Mouse (Mus musculus): Measurements from ENCODE around the gene Elovl6.
A peak's percentile ranks its signal among the peaks of the same experiment; 100 is the strongest.

Gene Elovl6

DNA sequence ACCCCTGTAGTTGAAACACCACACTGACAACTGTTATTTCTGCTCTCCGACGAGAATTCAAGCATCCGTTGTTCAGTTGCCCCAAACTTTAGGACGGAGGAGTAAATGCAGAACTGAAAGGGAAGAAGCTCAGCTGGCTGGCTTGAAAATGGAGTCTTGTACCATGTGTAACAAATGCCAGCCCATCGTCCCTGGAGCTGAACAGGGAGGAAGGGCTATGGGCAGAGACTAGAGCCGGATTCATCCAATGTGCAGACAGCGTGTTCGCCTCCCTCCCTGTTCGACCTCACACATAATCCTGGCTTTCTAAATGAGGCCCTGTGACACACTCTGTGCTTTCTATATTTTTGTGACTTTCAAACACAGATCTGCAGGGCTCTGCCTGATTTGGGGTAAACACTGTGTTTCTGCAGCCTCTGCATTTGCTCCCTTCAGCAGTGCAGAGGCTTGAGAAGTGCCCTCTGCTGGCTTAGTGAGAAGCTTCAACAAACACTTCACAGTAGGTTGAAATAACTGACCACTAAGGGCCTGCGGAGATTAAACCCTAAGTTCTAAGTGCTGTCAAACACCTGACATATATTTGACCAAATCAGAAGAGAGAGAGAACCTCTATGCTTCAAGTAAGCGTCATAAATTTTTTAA is 102.2 kb downstream of the Elovl6 start:
- peak; percentile 63; the same call in 1 of the 2 replicates for ATAC-seq (ENCODE audit: insufficient number of reproducible peaks, low FRiP score, low TSS enrichment)

DNA sequence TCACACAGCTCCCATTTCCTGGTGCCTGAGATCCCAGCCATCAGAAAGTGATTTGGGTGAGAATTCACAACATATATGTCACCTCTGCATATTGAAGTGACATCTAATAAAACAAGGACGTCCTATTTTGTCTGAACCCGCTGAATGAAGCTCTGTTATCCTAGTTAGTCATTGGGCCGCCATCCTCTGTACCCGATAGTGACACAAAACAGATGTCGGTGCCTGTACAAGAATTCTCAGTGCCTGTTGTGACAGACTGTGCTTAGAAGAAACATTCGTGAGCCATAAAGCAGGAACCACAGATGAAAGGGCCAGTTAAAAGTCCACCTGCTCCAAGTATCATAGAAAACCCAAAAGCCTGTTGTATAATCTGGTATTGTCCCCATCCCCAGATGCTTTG is 105.3 kb downstream of the Elovl6 start:
- no peak for ATAC-seq (ENCODE audit: insufficient number of reproducible peaks, low FRiP score, low TSS enrichment)

DNA sequence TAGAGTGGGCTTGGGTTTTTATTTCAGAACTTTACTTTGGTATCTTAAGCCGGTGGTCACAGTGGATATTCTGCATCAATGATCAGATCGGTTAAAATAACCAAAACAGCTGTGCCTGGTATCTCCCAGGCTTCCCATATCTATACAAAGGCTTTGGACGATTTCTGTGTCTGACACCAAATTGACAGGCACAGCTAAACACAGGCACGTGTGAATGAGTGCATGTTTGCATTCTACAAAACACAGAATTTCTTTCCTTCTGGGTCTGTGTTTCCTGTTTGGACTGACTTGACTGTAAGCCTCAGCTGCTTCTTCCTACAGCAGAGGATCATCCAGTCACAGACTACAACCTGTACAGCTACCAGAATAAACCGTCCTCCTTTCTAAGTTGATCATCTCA is 107.5 kb downstream of the Elovl6 start:
- no peak for ATAC-seq (ENCODE audit: insufficient number of reproducible peaks, low FRiP score, low TSS enrichment)

DNA sequence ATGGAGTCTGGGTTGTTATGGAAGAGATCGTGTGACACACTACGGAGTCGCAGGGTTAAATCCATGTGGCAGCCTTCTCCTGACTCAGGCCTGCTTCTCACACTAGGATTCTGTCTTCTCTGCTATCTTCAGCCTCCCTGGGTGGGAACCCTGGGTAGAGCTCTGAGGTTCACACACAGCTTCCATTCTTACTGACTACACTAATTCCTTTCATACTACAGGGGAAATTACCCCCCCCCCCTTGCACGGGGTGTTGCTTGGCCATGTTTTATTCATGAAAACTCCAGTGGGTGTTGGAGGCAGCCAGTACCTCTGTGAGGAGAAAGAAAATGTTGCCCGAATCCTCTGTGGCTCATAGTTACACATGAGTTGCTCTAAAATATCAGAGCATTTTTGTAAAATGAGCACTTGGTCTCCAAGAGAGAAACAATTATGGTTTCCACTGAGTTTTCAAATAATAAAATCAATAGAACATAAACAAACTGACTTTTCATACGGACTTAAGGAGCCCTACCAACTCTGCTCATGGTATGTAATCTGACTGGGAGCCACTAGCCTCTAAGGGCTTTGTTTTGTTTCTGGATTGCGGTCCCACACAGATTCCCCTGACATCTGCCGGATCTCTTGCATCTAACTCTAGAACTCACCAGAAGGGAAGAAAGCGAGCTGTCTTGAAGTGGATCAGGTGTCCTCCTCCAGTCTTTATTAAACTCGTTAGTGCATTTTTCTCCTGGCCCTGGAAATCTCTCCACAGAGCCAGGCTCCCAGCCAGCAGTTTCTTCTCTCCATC is 108.3 kb downstream of the Elovl6 start:
- no peak for ATAC-seq (ENCODE audit: insufficient number of reproducible peaks, low FRiP score, low TSS enrichment)

DNA sequence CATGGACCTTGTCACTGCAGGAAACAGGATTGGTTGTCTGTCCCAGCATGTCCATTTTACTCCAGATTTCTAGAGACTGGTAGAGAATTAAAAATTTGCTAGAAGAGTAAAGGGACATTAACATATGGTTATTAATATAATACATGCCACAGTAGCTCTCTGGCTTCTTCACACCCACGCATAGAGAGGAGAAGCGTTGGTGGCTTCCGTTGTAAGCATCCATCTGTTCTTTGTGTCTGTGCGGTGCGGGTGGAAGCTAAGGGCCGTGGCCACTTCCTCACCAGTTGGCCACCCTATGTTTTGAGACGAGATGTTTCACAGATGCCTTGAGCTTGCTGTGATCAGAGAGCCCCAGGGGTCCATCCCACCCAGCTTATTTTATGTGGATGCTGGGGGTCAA is 109.5 kb downstream of the Elovl6 start:
- ATAC-seq (ENCODE audit: insufficient number of reproducible peaks, low FRiP score, low TSS enrichment): peak; percentile 63

DNA sequence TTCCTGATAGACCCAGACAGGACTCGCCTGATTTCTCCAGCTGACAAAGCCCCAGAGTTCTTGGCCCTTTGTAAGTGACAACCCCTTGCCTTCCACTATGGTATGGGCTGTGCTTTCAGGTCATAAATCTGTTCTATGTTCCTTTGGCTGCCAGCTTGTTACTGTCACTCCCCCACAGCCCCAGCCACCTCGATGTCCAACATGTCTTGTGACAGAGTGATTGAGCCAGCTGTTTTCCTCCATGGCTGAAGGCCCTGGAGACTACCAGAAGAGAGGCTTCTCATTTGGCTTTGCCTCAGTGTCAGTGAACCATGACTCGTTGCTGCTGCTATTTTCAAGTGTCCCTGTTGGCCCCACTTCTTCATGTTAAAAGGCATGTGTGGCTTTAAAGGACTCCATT is 113.3 kb downstream of the Elovl6 start:
- no peak for ATAC-seq (ENCODE audit: insufficient number of reproducible peaks, low FRiP score, low TSS enrichment)

DNA sequence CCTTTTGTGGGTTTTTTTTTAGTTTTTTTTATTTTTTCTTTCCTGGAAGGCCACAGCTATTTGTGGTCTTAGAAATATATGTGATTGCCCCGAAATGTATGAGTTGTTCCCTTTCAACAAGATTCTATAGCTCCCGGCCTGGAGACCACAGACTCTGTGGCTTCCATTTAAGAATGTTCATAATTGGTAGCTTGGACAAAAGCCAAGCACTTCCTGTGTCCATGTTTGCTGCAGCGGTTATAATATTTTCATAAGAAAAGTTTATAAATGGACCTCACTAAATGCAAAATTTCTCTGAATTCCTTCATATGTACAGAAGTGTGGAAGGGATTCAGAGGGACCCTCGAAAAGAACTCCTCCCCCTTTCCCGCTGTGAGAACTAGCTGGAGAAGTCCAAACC is 114.6 kb downstream of the Elovl6 start:
- no peak for ATAC-seq (ENCODE audit: insufficient number of reproducible peaks, low FRiP score, low TSS enrichment)

DNA sequence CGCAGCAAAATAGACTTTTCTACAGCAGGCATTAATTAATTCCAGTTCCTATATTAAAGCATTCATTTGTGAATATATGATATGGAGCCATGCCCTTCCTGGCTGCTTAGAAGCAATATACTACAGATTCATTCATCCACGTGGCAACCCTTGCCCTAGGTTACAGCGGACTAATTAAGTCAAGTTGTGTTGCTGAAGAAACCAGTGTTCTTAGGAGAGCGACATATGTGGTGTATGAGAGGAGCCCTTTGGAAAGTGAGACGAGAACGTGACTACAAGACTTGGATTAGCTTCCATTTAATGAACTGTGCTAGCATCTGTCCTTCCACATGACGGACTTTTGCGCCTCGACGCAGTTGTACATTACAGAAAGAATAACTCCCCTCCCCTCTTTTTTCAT is 115.2 kb downstream of the Elovl6 start:
- no peak for ATAC-seq (ENCODE audit: insufficient number of reproducible peaks, low FRiP score, low TSS enrichment)

DNA sequence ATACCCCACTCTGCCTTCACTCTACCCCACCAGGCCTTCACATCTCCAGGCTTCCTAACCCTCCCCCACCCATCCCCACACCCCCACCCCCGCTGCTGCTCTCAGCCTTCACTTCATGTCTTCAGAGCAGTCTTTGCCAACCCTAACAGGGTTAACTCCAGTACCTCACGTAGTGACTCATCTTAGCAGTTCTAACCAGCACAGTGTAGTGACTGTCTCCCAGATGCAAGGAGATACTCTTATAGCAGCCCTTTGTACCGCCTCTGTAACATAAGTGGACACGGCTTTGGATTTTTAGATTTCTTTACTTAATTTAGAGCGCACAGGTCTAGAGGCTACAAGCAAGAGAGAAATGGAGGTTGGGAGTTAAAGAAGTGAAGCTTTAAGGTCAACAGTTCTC is 116.4 kb downstream of the Elovl6 start:
- no peak for ATAC-seq (ENCODE audit: insufficient number of reproducible peaks, low FRiP score, low TSS enrichment)

DNA sequence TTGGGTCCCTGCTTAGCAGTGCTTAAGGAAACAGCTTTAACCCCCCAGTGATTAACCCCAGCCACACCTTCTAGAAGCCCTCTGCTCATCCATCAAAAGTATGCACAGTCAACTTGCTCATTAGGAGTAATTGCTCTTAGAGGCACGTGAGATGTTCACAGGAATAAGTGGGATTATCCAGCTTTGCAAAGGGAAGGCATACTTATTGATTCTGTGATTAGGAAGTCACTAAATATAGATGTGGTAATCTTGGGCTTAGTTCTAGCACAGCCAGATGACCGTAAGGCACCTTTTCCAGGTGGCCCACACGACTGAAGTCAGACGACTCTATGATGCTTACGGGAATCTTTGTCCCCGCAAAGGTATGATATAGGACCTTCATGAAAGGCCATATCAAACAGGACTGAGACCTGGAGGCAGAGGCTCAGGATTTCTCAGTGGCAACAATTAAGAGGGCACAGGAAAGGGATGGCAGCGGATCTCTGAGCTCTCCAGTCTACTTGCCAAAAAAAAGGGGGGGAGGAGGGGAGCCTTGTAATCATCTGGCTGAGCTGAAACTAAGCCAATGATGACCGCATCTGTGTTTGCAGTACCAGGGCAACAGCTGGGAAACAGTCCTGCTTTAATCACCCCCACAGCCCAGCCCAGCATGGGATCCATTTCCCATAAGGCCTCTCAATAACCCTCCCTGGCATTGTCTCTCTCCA is 117.6 kb downstream of the Elovl6 start:
- no peak for ATAC-seq (ENCODE audit: insufficient number of reproducible peaks, low FRiP score, low TSS enrichment)

DNA sequence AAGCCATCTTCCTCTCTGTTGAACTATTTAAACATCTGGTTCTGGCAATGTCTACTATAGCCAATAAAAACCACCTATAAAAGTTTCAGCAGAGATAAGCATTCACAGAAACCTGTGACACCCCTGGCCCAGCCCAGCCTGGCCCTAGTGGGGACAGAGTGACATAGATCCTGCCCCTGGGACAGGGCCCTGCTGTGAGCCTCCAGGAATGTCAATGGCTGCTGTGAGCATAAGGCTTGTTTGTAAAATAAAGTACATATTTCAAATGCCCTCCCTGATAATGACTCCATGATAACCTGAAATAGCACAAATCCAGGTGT is 118.1 kb downstream of the Elovl6 start:
- no peak for ATAC-seq (ENCODE audit: insufficient number of reproducible peaks, low FRiP score, low TSS enrichment)

DNA sequence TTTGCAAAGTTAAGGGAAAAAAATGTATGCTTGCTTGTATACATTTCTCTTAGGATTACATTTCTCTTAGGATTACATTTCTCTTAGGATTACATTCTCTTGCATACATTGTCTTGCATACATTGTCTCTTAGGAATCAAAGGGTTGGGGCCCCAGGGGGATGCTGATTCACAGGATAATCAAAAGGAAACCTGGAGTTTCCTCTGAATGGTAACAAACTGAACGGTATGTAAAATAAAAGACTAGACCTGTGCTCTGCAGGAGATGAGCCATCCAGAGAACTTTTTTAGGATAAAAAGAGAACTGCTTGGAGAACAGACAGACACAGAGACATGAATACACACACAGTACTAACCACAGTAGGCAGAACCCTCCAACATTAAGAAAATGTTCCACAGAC is 118.8 kb downstream of the Elovl6 start:
- no peak for ATAC-seq (ENCODE audit: insufficient number of reproducible peaks, low FRiP score, low TSS enrichment)

DNA sequence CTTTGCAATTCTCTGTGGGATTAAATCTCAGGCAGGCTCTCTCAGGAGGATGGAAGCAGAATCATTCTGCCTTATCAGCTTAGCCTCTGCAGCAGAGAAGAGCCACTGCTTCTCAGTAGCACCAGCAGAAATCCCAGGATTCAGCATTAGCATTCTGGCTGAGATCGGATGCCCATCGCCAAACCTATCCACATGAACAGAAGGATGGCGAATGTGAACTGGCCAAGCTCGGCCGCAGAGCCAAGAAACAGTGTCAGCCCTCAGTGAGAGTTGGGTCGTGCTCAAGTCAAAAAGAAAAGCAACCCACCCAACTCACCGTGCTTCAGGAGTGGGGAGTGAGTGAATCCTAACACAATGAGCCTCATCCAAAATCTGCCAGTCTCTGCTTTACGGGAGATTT is 119.6 kb downstream of the Elovl6 start:
- peak; percentile 86 for ATAC-seq (ENCODE audit: insufficient number of reproducible peaks, low FRiP score, low TSS enrichment)

DNA sequence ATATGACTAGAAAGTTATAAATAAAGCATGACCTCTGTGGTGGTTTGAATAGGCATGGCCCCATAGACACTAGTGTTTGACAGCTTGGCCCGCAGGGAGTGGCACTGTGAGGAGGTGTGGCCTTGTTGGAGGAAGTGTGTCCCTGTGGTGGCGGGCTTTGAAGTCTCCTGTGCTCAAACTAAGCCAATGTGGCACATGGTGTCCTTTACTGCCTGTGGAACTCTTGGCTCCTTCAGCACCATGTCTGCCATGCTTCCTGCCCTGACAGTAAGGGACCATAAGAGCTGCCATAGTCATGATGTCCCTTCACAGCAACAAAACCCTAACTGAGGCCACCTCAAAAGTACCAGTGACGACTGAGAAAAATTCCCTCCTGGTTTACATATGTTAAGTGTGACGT is 120.3 kb downstream of the Elovl6 start:
- ATAC-seq (ENCODE audit: insufficient number of reproducible peaks, low FRiP score, low TSS enrichment): no peak

DNA sequence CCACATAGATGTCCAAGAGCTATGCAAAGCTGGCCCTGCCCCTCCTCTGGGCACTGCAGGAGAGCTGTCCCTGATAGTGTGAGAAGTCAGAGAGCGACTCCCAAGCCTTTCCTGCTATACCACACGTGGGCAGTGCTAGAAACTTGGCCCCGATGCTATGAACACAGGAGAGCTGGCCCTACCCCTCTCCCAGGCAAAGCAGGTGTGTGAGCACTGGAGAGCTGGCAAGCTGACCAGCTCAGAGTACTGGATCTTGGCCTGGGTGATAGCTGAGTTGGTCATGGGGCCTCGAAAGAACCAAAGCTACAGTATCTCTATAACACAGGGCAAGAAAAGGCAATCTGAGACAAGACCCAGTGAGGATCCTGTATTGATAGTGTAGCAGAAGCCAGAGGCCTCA is 124.4 kb downstream of the Elovl6 start:
- peak; percentile 82 for ATAC-seq (ENCODE audit: insufficient number of reproducible peaks, low FRiP score, low TSS enrichment)

DNA sequence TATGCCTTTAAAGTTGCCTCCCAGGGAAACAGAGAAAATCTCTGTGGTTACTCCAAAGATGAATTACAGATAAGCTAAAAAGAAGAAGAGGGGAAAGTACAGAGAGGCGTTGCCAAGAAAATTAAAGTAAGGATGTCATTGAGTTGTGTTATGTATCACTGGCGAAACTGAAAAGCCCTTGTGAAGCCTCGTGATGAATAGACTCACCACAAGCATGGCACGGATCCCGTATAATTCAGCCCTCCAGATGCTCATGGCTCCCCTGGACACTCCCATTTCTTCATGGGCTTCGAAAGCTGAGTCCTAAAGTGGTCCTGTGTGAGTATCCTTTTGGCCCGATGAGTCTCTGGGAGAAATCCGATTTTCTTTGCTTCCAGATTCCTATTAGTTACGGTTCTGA is 125.1 kb downstream of the Elovl6 start:
- no peak for ATAC-seq (ENCODE audit: insufficient number of reproducible peaks, low FRiP score, low TSS enrichment)

DNA sequence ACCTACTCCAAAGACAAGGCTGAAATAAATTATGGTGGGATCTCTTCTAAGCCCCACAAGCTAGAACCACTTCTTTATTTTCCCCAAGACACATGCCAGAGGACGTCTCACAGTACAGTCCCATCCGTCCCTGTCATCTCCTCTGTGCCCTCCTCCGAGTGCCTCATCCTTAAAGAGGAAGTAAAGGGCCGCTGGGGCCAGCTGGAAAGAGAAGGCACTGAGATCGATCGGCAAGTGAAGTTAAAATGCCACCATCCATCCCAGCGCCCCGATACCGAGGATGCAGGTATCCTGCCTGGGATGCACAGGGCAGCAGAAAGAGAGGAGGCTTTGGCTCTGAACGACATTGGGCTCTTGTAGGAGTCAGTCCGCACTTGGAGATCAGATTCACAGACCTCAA is 125.6 kb downstream of the Elovl6 start:
- ATAC-seq (ENCODE audit: insufficient number of reproducible peaks, low FRiP score, low TSS enrichment): no peak

DNA sequence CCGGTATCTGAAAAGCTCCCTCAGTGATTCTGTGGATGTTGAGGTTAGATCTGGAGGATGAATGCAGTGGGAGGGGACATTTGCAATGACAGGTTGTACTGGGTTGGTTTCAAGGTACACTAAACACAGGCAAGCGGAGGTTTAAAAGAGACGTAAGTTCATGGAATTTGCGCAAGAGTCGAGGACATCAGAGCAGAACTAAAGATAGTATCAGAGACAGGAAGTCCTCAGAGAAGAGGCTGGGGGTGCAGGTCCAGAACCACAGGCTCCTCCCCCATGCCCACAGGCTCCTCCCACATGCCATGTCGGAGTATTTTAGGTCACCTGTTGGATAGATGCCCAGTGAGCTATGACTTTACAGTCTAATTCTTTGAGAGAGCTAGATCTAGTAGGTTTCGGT is 126.6 kb downstream of the Elovl6 start:
- no peak for ATAC-seq (ENCODE audit: insufficient number of reproducible peaks, low FRiP score, low TSS enrichment)

DNA sequence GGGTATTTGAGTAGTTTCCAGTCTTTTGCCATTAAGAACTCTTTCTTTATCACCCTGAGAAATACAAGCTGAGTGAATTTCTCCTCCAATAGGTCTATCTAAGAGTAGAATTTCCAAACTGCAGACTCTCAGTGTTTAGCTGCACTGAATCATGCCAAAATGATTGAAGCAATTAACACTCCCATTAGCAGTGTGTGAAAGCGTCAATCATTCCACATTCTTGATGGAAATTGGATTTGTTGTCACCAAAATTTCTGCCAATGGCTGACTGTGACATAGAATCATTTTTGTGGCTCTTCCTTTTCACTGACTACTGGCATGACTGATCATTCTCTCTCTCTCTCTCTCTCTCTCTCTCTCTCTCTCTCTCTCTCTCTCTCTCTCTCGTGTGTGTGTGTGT is 131.8 kb downstream of the Elovl6 start:
- ATAC-seq (ENCODE audit: insufficient number of reproducible peaks, low FRiP score, low TSS enrichment): no peak

DNA sequence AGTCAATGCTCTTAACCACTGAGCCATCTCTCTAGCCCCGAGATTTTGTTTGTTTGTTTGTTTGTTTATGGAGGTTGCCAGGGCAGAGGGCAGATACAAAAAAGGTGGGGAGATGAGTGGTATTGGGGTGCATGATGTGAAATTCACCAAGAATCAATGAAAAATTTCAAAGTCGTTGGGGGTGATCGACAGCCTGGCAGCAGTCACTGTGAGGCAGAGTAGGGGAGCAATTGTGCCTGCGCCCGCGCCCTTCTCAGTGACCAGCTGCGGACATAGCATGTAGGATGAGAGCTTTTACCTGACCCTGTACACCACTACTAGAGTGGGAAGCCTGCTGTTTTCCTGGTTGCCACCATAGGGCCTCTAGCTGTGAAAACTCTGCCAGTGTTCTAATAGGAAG is 143.8 kb downstream of the Elovl6 start:
- no peak for ATAC-seq (ENCODE audit: insufficient number of reproducible peaks, low FRiP score, low TSS enrichment)

DNA sequence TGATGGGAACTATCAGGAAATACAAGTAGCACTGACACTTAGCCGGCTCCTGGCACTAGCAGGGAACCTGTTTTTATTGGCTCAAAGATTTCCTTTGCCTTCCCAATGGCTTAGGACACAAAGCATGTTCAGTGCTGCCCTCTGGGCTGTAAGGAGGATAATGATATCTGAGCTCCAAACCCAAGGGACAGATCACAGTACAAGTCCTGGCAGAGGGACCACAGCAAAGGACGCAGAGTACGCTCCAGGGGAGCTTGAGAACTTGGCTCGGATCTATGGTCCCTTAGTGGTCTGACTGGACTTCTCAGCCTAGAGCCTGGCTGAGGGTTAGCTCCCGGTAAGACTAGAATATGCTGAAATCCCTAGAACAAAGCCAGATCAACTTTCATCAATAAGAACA is 148.1 kb downstream of the Elovl6 start:
- ATAC-seq (ENCODE audit: insufficient number of reproducible peaks, low FRiP score, low TSS enrichment): no peak

DNA sequence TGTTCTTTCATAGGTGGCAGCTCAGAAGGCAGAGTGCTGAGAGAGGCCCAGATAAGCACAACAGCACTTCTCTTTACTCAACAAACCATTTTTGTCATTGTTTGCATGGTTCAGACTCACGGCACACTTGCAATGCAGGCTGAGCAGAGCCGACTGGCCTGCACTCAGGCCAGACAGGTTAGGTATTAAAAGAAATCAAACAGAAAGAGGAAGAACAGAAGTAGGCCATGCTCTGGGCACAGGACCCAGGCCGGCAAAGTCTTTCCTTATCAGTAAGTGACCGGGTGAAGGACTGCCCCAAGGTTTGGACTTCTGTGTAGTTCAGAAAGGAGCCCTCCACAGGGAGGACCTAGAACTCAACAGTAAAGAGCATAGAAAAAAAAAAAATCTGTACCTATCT is 149.7 kb downstream of the Elovl6 start:
- ATAC-seq (ENCODE audit: insufficient number of reproducible peaks, low FRiP score, low TSS enrichment): no peak

All from cerebellum, adult (tissue).